Mouse (Mus musculus) forebrain, embryonic 10.5 days (tissue): Measurements from ENCODE around the gene Baz1b. TPM values are rescaled to one million over a fixed set of nuclear protein-coding genes. Genes with fewer than 3 reads are reported as not detected.

Experiments used
- microRNA-seq: library from miRNA; unstranded; fragments of <30 nt; microRNA quantifications from one replicate; pipeline ENCODE4, GENCODE M21; 2017
- polyA plus RNA-seq: library from polyadenylated mRNA; unstranded; fragments of >200 nt; fragmentation: Nextera tagmentation; extraction: Ambion mirVana; gene quantifications from 2 replicates; pipeline ENCODE4 v1.2.1, GENCODE M21; 2016

The Baz1b gene
- polyA plus RNA-seq, 1 experiment from 2014 or later = 59.1 TPM

Small RNA genes within 50 kb of the gene (microRNA-seq; reads per million reads assigned to microRNA genes)
- not detected for gene Gm25315

Other genes starting within 250 kb of the Baz1b start
- gene Cldn4, start 240.3 kb upstream of the Baz1b start, polyA plus RNA-seq = 6.2 and 6.3 TPM in 2 replicates
- gene Cldn3, start 201.1 kb upstream of the Baz1b start, polyA plus RNA-seq = 10.8 and 14.9 TPM in 2 replicates
- gene Abhd11, start 178.1 kb upstream of the Baz1b start, polyA plus RNA-seq = 40.1 and 40.8 TPM in 2 replicates
- gene Stx1a, start 163.8 kb upstream of the Baz1b start, polyA plus RNA-seq = 8.7 and 10.0 TPM in 2 replicates
- gene Dnajc30, start 123.1 kb upstream of the Baz1b start, polyA plus RNA-seq = 25.0 and 26.1 TPM in 2 replicates
- 172 and 176 TPM in 2 replicates for gene Bud23, start 122.3 kb upstream of the Baz1b start, polyA plus RNA-seq
- gene Vps37d, start 109.0 kb upstream of the Baz1b start, polyA plus RNA-seq = 6.6 and 7.7 TPM in 2 replicates
- 4.0 and 4.1 TPM in 2 replicates for gene Mlxipl, start 97.4 kb upstream of the Baz1b start, polyA plus RNA-seq
- 23.8 and 25.0 TPM in 2 replicates for gene Tbl2, start 37.6 kb upstream of the Baz1b start, polyA plus RNA-seq
- 43.3 and 44.4 TPM in 2 replicates for gene Bcl7b, start 19.0 kb upstream of the Baz1b start, polyA plus RNA-seq
- 13.6 and 14.1 TPM in 2 replicates for gene Fzd9, start 64.0 kb downstream of the Baz1b start, polyA plus RNA-seq
- gene Fkbp6, start 162.8 kb downstream of the Baz1b start, polyA plus RNA-seq = 0.22 TPM in 1 of 2 replicates, not detected in the other
- gene Trim50, start 166.0 kb downstream of the Baz1b start, polyA plus RNA-seq = not detected in 2 replicates
- 49.7 and 51.2 TPM in 2 replicates for gene Nsun5, start 182.7 kb downstream of the Baz1b start, polyA plus RNA-seq
- 19.5 and 20.4 TPM in 2 replicates for gene Pom121, start 207.3 kb downstream of the Baz1b start, polyA plus RNA-seq